Mouse (Mus musculus) E14TG2a.4 (cell line): ENCODE measurements at regions not wholly inside any gene's neighbourhood (a gene's known extent, or its start where the extent isn't known, plus 50 kb on each side); places are given as distances from the start of the nearest gene placed in this dataset.
A peak's percentile ranks its signal among the peaks of the same experiment; 100 is the strongest.

Experiments used
- H3K27me3 ChIP-seq: 2 replicates; pipeline ENCODE4 v1.6.1; 2014; ENCODE audit warnings: low read length, control low read depth; ENCODE audit not compliant: insufficient read depth
- H3K36me3 ChIP-seq: 2 replicates; pipeline ENCODE4 v1.6.1; 2014; ENCODE audit warnings: low read length, control low read depth; ENCODE audit not compliant: insufficient read depth
- H3K4me1 ChIP-seq: replicated peaks from 2 replicates; pipeline ENCODE4 v1.6.1; 2014; ENCODE audit warnings: low read depth, low read length, control low read depth
- H3K4me3 ChIP-seq: replicated peaks from 2 replicates; pipeline ENCODE4 v1.5.1; 2014; ENCODE audit warnings: mild to moderate bottlenecking, low read length
- H3K9me3 ChIP-seq: 2 replicates; pipeline ENCODE4 v1.6.1; 2014; ENCODE audit warnings: low read length, control low read depth
- CTCF ChIP-seq: conservative IDR thresholded peaks from 2 replicates; pipeline ENCODE4 v1.5.1; 2014; ENCODE audit warnings: low read length
- NANOG ChIP-seq: IDR thresholded peaks from 2 replicates; pipeline ENCODE4 v1.6.1; 2014; ENCODE audit warnings: borderline replicate concordance, low read length, mixed read lengths
- POU5F1 ChIP-seq: IDR thresholded peaks from 2 replicates; pipeline ENCODE4 v1.6.1; 2014; ENCODE audit warnings: low read length, borderline replicate concordance

DNA sequence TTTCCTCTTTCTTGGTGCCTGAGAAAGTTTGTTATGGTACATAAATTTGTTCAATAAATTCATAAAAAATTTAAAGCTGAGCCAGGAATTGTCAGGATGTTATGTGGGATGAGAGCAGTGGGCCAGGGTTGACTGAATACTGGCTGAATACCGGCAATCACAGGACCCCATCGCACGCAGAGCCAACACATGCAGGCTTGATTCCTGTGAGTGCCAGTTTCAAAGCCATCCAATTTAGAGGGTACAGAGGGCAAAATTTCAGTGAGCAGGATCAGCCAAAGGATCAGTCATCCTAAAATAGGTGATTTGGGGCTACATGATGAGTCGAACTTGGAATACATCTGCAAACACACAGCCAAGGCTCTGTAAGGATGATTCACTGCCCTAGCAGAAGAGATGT, 583.6 kb upstream of the Nectin3 start:
- H3K27me3 ChIP-seq = no peaks in the 10 kb centered on the region
- no peaks in the 10 kb centered on the region for H3K9me3 ChIP-seq
- TF ChIP-seq NANOG (no peak), POU5F1 (no peak), CTCF (no peak)
- no peaks in the 10 kb centered on the region for H3K4me1 ChIP-seq
- no peaks in the 10 kb centered on the region for H3K36me3 ChIP-seq
- H3K4me3 ChIP-seq = no peak overlapping the region

GRCm38 (mm10) chr16:47080330-47080729, 582.0 kb upstream of the Nectin3 start:
- H3K4me3 ChIP-seq = no peak overlapping the region

DNA sequence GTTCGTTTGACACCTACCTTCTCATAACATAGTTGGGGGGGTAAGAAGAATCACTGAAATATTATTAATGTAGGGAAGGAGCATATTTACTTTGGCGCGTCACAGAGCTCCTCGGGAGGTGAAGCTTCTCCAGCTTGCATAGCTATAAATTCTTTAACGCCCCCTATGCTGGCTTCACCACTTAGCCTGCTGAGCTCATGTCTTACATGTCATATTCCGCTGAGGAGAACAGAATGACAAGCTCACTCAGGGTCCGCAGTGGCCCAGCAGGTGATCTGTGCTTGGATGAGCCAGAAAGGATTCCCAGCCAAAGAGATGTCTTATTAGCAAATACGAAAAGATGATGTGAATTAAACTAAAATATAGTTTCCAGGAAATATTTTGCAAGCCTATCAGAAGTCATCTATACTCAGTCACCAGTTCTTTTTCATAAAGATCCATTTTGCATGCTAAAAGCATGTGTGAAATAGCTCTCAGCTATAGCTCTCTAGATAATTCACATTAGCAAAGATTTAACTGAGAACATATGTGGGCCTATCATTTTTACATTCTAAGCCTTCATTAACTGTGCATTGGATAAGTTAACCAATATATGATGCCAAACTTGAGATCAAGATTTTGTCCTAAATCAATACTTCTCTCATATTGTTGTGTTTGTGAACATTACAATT, 561.1 kb upstream of the Nectin3 start:
- H3K36me3 ChIP-seq = no peaks in the 10 kb centered on the region
- no peaks in the 10 kb centered on the region for H3K4me1 ChIP-seq
- TF ChIP-seq CTCF (no peak), NANOG (no peak), POU5F1 (no peak)
- H3K27me3 ChIP-seq = no peaks in the 10 kb centered on the region
- no peaks in the 10 kb centered on the region for H3K9me3 ChIP-seq
- H3K4me3 ChIP-seq = no peak overlapping the region

More at GRCm38 (mm10) chr16:47080330-47080729, 582.0 kb upstream of the Nectin3 start:
- Histone ChIP-seq H3K9me3 (no peaks in the 10 kb centered on the region), H3K27me3 (no peaks in the 10 kb centered on the region), H3K36me3 (no peaks in the 10 kb centered on the region), H3K4me1 (no peaks in the 10 kb centered on the region)
- TF ChIP-seq NANOG = no peak
- no peak for TF ChIP-seq POU5F1
- no peak for TF ChIP-seq CTCF

GRCm38 (mm10) chr16:47058811-47059210, 560.5 kb upstream of the Nectin3 start:
- Histone ChIP-seq H3K36me3 (no peaks in the 10 kb centered on the region), H3K9me3 (no peaks in the 10 kb centered on the region), H3K4me3 (no peak overlapping the region), H3K27me3 (no peaks in the 10 kb centered on the region), H3K4me1 (no peaks in the 10 kb centered on the region)
- TF ChIP-seq POU5F1 = no peak
- TF ChIP-seq NANOG = no peak
- TF ChIP-seq CTCF = no peak

- H3K4me1 ChIP-seq = no peaks in the 10 kb centered on the region
- H3K27me3 ChIP-seq = no peaks in the 10 kb centered on the region
- TF ChIP-seq NANOG = no peak
- no peak for TF ChIP-seq CTCF
- no peak for TF ChIP-seq POU5F1
- H3K36me3 ChIP-seq = no peaks in the 10 kb centered on the region
- no peaks in the 10 kb centered on the region for H3K9me3 ChIP-seq
- no peak overlapping the region for H3K4me3 ChIP-seq
These were observed 527.6 kb upstream of the Nectin3 start for GRCm38 (mm10) chr16:47025971-47026370.

DNA sequence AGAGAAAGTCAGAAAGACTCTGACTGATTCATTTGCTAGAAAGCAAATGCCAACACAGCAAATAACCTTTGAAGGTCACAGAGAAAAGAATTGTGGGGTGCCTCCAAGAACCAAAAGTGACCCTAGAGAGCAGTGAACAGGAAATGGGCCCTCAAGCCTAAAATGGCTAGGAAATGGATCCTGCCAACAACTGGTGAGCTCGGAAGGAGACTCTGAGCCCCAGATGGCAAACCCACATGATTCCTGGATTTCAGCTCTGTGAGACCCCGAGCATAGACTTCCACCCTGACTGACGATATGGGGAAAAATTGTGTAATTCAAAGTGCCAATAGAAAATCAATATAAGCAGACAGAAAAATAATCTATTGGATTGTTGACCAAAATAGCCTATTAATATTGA, 519.2 kb upstream of the Nectin3 start:
- no peaks in the 10 kb centered on the region for H3K36me3 ChIP-seq
- H3K9me3 ChIP-seq = no peaks in the 10 kb centered on the region
- H3K4me3 ChIP-seq = no peak overlapping the region
- no peaks in the 10 kb centered on the region for H3K4me1 ChIP-seq
- TF ChIP-seq NANOG = peak; percentile 43; the same call in 1 of the 2 replicates
- TF ChIP-seq POU5F1 = no peak
- no peaks in the 10 kb centered on the region for H3K27me3 ChIP-seq

DNA sequence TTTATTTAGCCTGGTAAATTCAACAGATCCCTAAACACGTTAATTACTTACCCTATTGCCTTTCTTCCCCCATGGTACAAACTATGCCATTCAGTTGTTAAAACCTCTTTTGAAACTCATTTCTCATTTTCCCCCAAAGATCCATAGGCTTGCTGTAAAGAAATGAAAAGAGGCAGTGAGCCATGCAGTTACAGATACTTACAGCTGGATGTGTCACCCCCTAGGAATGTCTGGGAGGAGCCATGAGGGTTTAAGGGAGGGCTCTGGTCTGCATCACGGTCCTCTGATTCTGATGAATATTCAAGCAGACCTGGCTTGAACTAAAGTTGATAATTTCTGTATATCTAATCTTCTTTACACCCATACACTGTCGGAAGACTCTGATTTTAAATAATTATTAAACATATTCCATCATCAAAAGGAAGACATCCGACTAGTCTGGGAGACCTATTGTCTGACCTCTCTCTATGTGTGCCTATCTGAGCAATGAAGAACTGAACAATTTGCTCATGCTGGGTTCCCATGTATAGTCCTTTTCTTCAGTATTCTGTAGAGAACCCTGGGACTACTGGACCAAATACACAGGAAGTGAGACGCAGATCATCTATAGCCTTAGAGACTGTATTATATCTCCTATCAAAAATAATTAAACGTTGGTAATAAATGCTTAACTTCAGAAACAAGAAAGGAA, 484.7 kb upstream of the Nectin3 start:
- H3K27me3 ChIP-seq = no peaks in the 10 kb centered on the region
- no peaks in the 10 kb centered on the region for H3K4me1 ChIP-seq
- H3K36me3 ChIP-seq = no peaks in the 10 kb centered on the region
- H3K4me3 ChIP-seq = no peak overlapping the region
- H3K9me3 ChIP-seq = no peaks in the 10 kb centered on the region; the same call in 1 of the 2 replicates
- TF ChIP-seq NANOG (no peak), POU5F1 (no peak), CTCF (no peak)

DNA sequence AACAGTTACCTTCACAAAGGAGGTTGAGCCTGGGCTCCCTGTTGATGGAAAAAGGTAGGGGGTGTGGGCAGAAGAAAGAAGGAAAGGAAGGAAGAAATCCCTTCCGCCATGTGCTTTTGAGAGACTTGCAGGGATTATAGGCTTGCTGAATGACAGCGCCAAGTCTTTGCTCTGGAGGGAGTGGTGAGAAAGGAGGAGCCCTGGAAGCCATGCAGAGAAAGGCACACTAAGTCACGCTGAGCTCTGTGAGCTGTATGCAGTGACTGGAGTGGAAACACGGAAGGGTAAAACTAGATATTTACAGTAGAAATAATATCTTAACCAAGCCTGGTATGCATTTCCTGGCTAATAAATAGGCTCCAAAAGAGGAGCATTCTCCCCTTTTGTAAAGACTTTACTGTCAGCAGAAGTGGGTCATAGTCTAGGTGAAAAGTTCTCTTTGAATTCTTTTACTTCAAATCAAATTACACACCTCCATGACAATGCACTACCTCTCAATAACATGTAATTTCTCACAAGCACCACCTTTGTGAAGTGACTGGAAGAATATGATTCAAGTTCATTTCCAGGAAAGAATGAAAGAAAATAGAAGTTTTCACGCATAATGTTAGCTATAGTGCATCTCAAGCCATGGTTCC, 484.1 kb upstream of the Nectin3 start:
- H3K36me3 ChIP-seq = no peaks in the 10 kb centered on the region
- no peaks in the 10 kb centered on the region; the same call in 1 of the 2 replicates for H3K9me3 ChIP-seq
- no peaks in the 10 kb centered on the region for H3K4me1 ChIP-seq
- no peaks in the 10 kb centered on the region for H3K27me3 ChIP-seq
- H3K4me3 ChIP-seq = no peak overlapping the region
- TF ChIP-seq CTCF = no peak
